Mouse (Mus musculus) heart, postnatal 25 days (tissue): ENCODE data around the gene Tmem143. TPM values are rescaled to one million over a fixed set of nuclear protein-coding genes. Genes with fewer than 3 reads are reported as not detected.
"Not testable (repeated sequence)": the region's sequence is repeated elsewhere in the genome, so short reads cannot be mapped to it uniquely, and the experiment has no call there.

Source experiments
- DNase-seq: peaks from one replicate; pipeline ENCODE4 v3.0.0; 2022; ENCODE audit warnings: low spot score
- intact Hi-C: fragments of 180-260 bp; cut with DNase I; formaldehyde crosslinking; loops from one replicate; pipeline ENCODE4 v1.15.1; 2025
- total RNA-seq, 2 experiments: library from RNA; stranded (reverse); gene quantifications; 2 replicates each; pipeline ENCODE4 v1.2.3; 2021

Gene Tmem143
- 100 to 1,000 TPM; 102 to 105 TPM for total RNA-seq

DNA sequence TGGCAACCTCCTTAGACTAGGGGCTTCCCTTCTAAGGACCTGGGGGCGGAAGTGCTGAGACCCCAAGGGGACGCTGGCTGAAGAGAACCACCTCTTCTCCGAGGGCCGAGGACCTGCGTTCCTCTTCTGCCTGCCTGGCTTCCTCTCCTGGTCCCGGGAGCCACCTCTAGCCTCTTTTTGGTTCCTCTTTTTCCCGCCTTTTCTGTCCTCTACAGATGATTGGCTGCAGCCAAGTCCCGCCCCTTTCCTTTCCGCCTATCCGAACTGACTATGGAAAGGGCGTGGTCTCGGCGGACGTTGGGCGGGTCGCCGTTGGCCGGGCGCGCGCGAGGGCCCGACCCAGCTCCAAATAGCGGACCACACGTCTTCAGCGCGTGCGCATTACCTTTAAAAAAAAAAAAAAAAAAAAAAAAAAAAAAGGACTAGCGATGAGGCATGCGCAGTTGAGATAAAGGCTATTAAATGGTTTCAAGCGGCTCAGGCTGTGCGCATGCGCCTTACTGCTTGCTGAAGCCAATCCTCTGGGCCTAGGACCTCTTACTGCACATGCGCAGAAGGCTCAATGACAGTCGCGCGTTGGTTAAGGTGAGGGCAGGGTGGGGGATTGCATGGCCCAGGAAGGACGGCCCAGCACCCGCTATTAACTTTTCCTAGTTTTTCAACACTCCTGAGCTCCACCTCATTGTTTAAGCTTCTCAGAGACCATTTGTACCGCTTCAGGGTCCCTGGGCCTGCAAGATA lies at the start of gene Tmem143, which contains the start of gene Syngr4:
Gene Tmem143 (plus strand): TSS at position 425 of the 741 bp plus-strand sequence.
Gene Syngr4 (minus strand): TSS at position 198 of the 741 bp plus-strand sequence.
- intact Hi-C loops: loop anchor here (2.0 kb wide), 1 partner anchor 28 kb away; the partner anchor contains the start of gene Ccdc114
- DNase-seq: peak; percentile 95

DNA sequence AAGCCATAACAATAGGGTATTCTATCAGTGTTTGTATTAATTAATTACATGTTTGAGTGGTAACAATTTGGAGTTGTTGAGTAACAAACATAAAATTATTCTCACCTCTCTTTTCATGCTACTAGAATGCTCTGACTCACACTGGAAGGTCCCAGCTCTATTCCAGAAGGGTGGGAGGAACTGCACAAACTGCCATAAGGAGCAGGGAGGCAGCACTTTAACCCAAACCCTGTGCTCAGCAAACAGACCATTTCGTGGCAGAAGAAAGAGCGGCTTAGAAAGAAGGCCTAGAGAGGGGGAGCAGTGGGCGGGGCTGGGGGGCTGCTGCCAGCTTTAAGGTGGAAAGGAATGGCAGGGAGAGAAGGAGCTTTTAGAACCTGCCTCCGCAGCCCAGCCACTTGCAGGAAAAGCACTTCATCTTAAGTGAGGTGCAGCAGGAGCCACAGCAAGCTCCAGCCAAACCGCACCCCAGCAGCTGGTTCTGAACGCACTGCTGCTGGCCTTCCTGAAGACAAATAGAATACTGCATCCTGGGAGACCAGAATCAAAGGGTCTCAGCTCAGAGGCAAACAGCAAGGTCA lies 48.2 kb upstream of the Tmem143 start:
- no peak for DNase-seq
- intact Hi-C loops: no loop called here

DNA sequence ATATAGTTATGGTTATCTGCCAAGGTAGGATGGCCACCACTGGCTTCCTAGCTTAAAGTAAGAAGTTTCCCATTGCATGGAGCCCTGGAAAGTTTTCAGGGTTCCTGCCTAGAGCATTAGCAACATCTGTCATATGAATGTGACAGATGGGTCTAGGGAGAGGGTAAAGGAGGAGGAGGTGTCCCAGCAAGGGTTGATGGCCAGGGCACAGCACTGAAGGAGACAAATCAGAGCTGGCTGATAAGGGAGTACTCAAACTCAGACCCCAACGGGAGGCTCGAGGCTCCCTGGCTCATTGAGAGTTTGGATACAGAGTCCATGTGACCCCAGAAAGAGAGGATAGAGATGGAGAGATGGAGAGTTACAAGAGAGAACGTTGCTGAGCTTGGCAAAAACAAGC lies 46.1 kb upstream of the Tmem143 start:
- no peak for DNase-seq
- intact Hi-C loops: no loop called here

DNA sequence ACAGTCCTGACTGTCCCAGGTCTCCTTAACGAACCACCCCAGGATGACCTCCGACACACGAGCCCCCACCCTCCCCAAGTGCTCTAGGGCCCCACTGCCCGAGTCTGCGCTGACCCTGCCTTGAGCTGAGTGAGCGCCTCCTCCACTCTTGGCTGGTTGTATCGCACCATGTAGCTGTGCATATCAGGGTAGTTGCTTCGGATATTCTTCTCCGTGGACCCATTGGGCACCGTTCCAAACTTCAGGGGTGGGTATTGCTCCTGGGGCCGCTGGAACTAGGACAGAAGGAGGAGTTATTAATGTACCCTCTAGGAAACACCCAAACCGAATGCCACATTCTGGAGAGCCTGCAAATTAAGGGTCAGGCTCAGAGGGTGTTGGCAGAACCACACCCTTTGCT lies 43.7 kb upstream of the Tmem143 start:
- DNase-seq: no peak
- intact Hi-C loops: no loop called here

DNA sequence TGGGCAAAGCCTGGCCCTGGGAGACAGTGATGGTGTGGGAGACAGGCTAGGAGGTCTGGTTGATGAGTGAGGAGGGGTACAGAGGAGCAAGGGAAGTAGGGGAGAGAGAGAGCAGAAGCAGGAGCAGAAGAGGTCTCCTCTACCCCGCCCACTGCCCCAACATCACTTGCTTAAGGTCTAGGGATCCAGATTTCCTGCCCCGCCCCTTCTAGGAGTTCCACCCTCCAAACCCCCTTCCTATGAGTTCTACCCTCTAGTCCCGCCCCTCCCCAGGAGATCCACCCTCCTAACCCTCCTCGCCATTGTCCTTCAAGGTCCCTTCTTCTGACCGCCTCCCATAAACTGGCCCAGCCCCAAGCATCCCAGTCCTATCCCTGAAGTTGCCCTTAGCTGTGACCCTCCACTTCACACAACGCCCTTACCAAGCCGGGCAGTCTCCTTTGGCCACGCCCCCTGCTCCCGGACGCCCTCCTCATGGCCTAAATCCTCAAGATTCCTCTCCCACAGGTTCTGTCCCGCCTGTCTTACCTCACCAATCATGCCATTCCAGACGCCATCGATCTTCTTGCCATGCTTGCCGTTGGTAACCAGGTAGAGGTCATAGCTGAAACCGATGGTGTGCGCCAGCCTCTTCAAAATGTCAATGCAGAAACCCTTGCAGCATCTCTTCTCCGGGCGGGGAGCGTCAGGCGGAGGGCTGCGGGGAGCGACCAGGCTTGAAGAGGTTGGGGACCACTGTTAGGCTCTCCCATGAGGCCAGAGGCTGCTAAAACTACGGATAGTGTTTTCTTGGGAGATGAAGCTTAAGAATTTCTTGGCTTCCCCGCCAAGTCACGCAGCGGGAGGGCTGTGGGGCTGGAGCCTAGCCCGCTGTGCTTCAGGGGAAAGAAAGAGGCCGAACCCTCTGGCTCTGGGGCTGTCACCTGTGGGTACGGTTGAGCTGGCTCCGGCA lies 39.5 kb upstream of the Tmem143 start:
- DNase-seq: no peak
- intact Hi-C loops: no loop called here

DNA sequence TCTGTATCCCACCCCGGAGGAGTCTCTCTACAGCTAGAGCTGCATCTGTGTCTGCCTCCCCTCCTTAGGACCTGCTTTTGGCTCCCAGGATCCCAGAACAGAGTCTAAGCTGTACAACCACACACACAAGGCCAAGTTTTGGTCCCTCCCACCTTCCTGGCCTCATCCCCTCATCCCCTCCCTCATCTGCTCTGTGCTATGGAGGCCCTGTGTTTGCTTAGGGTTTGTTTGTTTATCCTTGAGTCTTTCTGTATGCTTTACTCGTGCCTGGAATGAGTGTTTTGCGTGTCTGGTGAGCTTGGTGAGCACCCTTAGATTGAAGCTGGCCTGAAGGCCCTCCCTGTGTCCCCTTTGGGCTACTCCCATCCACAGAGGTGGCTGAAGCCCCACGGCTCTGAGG lies 37.7 kb upstream of the Tmem143 start:
- no peak for DNase-seq
- intact Hi-C loops: no loop called here

DNA sequence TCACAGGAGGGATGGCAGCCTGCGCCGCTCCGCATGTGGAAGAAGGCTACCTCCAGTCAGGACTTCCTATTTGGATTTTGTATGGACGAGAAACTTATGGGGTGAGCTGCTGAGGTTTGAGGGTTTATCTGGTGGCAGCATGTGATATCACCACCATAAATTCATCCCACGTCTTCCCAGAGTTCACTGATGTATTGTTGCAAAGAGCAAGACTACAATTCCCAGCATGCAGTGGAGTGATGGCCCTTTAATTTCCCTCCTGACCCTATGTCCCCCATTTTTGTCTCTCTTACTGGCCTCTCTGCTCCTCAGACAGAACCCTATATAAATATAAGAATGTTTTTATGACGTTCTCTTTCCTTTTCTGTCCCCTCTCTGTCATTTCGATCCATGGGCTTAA lies 33.9 kb upstream of the Tmem143 start:
- no peak for DNase-seq
- intact Hi-C loops: no loop called here

DNA sequence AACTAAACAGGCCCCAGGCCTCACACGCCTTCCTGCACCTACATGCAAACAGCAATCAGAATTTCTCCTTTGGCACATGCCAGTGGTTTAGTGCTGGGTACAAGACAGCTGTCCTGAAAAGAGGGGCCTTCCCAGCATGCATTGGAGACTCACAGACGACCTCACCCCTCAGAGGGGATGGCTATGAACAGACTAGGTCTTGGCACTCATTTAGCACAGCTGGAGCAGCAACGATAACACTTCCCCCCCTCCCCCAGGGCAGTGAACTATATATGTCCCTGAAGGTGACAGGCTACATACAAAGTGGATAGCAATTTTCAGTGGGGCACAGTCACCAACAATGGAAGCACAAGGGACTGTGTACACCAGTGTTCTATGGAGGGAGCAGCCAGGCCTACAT lies 32.3 kb upstream of the Tmem143 start:
- intact Hi-C loops: no loop called here
- DNase-seq: no peak

DNA sequence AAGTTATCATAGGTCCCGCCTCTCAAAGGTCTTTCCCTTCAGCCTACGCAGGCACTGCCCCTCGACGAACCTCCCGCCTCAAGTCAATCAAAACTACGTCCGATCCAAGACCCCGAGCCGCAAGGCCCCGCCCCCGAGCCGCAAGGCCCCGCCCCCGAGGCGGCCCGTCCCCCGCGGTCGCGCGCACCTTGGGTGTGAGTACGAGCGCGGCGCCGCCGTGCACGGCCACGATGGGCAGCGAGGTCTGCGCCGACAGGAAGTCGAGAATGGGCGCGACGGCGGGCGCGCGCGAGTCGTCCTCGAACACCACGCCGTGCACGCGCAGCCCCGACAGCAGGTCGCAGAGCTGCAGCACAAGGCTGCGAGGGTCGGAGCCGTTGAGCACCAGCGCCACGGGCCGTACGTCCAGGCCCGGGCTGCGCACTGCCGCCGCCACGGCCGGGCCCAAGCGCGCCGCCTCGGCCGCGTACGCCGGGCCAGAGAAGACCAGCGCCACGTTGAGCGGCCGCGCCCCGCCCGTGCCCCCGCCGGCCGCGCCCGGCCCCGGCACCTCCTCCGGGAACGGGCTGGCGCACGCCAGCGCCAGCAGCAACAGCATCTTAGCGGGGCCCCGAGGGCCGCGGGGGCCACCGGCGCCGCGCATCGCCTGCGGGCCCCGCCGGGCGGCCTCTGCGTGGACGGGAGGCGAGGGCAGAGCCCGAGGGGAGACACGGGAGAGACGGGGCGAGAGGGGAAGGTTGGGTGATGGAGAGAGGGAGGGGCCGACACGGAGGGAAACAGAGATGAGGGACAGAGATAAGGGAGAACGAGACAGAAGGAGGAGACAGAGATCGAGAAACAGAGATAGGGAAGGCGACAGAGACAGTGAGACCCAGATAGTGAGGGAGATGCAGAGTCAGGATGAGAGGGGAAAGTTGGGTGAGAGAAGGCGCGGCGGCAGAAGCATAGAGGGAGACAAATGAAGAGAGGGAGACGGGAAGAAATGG lies 30.5 kb upstream of the Tmem143 start:
- DNase-seq: peak; percentile 90
- intact Hi-C loops: no loop called here

DNA sequence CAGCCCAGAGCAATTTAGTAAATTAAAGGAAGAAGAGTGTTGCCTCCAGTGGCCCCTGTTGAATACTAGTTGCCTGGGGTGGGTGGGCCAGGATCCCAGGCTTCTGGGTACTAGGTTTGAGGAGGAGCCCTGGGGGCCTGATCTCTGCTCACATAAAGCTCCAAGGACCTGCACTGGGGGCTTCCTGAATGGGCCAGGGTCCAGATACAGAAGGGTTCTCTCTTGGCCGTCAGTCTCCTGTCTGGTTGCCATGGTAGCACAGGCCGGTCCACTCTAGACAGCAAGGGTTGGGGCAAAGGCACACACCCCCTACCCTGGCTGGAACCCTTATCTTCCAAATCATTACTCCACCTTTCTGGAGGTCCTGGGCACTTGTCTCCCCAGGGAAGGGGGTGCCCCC lies 28.9 kb upstream of the Tmem143 start:
- DNase-seq: no peak
- intact Hi-C loops: no loop called here

DNA sequence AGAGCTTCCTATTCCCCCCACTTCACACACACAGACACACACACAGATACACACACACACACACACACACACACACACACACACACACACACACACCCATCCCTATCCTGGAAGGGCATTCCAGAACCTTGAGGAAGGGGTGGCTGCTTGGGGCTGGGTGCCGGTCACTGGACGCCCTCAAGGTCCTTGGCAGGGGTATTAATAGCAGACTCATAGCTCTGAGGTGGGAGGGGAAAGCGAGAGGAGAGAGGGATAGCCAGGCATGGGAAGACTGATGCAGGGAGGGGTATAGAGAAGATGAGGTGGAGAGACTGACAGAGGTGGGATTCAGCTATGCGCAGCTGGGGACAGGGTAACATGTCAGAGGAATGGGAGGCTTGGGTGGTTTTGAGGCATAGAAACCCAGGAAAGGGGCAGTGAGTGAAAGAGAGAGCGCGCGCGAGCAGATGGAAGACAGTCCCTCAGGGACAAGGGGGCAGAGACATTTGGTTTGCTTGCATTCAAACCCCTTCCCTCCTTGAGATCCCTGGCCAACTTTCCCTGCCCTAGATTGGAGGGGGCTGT lies 27.6 kb upstream of the Tmem143 start:
- DNase-seq: no peak
- intact Hi-C loops: no loop called here

DNA sequence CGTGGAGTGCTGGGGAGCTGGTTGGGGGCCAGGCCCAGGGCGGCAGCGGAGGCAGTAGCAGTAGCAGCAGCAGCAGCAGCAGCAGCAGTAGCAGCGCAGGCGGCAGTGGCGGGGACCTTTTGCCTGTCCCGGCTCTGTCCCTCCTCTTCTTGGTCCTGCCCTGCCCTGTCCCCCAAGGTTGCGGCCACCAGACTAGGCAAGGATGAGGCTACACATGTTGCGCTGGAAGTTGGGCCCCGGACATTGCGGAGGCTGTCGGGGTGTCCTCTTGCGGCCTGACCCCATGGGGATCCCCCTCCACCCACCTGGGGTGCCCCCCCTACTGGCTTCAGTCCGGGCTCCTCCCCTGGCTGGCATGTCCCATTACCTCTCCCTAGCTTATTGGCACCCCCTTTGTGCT lies 27.0 kb upstream of the Tmem143 start:
- no peak for DNase-seq
- intact Hi-C loops: loop anchor here (5.0 kb wide), 1 partner anchor 143 kb away; no protein-coding TSS in a partner anchor

DNA sequence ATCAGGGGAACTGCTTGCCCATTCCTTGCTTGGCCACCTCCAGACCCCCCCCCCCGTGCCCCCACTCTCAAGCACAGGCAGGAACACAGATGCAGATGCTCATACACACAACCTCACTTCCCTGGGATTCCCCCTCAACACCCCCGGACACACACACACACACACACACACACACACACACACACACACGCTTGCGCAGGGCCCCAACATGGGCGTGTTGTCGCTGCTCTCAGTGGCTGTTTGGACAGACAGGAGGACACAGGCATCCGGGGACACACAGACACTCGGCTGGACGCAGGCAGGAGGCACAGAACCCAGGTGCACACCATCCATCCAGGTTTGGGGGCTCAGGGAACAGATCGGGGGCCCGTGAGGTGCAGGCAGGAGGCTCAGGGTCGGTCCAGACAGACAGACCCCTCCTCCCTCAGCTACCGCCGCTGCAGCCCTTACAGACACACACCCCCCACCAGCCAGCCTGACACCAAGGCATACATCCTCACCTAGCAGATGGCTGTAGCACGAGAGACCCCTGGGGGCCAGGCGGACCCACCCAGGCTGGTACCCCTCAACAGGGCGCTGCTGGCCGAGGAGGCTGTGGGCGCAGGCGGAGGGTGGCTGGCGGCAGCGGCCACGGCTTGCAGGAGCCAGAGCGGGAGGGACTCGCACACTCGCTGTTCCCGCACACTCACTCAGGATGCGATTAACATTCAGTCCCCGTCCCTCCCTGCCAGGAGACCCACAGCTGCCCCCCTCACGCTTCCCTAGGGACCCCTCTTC lies 26.3 kb upstream of the Tmem143 start:
- intact Hi-C loops: loop anchor here (5.0 kb wide), 1 partner anchor 142 kb away; no protein-coding TSS in a partner anchor
- DNase-seq: no peak

DNA sequence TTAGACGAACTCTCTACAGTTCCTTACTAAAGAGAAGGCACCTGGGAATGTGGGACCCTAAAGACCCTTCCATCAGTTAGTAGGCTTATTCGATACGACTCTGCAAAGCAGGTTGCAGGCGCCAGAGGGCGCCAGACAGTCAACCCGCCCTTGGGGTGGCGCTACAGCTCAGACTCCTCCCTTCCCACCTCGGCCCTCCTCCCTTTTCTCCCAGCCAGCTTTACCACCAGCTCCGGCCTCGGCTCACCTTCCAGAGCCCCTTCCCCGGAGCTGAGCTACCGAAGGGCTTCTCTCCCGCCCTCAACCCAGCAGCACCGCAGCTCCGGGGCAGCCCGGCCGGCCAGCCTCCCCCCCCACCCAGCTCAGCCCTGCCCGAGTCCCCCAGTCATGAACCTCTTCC lies 24.1 kb upstream of the Tmem143 start, which contains the start of gene Kdelr1:
Gene Kdelr1 (plus strand): TSS at position 149 of the 400 bp plus-strand sequence.
- intact Hi-C loops: loop anchor here (1.0 to 5.0 kb wide), 3 partner anchors 52 to 140 kb away; partner anchors contain the start of gene Ccdc114

DNA sequence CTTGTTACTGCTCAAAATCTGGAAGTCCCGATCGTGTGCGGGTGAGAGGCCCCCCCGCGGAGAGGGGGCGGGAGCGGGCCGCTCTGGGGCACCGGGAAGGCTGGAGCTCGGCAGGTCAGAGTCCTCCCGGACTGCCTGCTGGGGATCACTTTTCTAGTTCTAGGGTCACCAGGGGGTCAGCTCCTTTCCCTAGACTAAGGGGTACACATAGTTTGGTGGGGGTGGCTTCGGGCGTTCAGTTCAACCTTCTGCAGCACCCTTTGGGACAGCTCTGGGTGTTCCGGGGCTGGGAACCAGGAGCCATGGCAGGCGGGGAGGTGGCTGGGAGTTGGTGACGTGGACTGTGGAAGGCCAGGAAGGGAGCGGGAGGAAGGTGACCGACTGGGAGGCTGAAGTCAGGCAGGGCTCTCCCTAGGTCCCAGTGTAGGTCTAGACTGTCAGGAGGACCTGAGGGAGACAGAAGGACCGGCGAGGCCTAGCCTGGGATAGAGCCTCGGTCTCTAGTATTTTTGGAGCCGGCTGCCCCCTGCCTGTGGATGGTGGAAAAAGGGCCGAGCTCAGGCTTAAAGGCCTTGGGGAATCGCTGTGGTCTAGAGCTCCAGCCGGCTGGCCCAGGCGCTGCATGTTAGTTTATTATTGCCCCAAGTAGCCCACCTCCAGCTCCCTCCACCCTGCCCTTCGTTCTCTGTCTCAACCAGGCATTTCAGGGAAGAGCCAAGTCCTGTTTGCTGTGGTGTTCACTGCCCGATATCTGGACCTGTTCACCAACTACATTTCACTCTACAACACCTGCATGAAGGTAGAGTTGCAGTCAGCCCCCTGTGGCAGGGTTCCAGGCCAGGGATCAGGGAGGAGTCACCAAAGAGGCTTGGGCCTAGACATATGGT lies 23.4 kb upstream of the Tmem143 start:
- intact Hi-C loops: loop anchor here (1.0 to 5.0 kb wide), 3 partner anchors 51 to 139 kb away; partner anchors contain the start of gene Ccdc114
- DNase-seq: peak; percentile 46

More for the DNA sequence above, 24.1 kb upstream of the Tmem143 start, which contains the start of gene Kdelr1:
- peak; percentile 79 for DNase-seq

DNA sequence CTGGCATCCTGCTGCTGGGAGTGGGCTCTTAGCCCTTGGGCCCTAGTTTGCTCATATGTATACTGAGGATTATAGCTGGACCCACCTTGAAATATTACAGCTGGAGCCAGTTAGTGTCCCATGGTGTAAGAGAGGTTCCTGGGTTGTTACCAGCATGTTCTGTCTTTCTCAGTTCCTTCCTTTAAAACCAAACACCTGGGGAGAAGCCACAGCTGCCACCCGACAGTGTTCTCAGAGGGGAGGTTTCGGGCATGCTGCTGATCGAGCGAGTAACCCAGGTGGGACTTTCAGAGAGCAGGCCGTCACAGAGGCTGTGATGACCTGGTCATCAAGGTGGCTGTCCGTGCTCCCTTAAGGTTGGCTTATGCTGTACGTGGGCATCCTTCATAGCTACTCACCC lies 19.8 kb upstream of the Tmem143 start:
- DNase-seq: no peak
- intact Hi-C loops: no loop called here

DNA sequence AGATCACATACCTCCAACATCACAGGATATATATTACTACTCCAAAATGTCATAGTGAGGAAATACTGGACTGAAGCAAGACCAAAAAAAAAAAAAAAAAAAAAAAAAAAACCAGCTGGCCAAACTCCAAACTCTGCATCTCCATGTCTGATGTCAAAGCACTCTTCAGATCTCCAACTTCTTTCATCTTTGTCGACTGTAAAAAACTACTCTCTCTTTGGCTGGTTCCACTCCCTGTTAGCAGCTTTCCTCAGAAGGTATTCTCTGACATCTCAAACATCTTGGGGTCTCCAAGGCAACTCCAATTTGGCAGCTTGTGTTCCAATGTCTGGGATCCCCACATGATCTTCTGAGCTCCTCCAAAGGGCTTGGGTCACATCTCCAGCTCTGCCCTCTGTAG lies 18.5 kb upstream of the Tmem143 start, which contains the start of gene Grin2d:
Gene Grin2d (minus strand): TSS at position 101 of the 400 bp plus-strand sequence.
- not testable (repeated sequence) for DNase-seq
- intact Hi-C loops: loop anchor here (2.0 kb wide), 1 partner anchor 17 kb away; no protein-coding TSS in a partner anchor
